Mouse (Mus musculus): ENCODE results near the gene Mybphl. TPM values are rescaled to one million over a fixed set of nuclear protein-coding genes. Genes with fewer than 3 reads are reported as not detected.
A peak's percentile ranks its signal among the peaks of the same experiment; 100 is the strongest.

Mybphl gene
- polyA plus RNA-seq, 1 experiment from 2014 or later = 5.6 TPM

DNA sequence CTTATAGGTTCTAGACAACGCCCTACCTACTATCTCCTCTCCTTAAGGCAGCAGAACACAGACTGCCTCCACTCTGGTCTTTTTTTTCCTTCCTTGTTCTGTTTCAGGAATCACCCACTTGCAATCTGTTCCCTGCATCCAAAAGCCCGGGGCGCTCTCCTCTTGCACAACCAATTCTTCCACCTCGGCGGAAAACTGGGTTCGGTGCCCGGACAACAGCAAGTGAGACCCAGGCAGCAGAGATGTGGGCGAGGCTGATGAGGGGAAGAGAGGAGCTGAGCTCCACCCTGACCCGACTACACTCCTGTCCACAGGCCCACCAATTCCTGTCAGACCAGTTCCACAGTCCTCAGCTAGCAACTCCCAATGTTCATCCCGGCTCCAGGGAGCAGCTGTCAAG lies 21.5 kb downstream of the Mybphl start:
- Histone ChIP-seq H3K4me3 (ENCODE audit: low read depth, low read length) (no peak overlapping the region), H3K27me3 (replicated peaks; ENCODE audit: insufficient read depth, low read length) (no peaks in the 10 kb centered on the region), H3K9me3 (ENCODE audit: low read length) (no peaks in the 10 kb centered on the region), H3K4me1 (ENCODE audit: insufficient read depth, low read depth, low read length) (peaks cover 4% of the 10 kb centered on the region; the same call in 1 of the 2 replicates), H3K36me3 (ENCODE audit: insufficient read depth, low read length) (no peaks in the 10 kb centered on the region), H3K27ac (ENCODE audit: low read length) (no peak overlapping the region), H3K4me2 (replicated peaks; ENCODE audit: low read depth, low read length) (no peak overlapping the region), H3K9ac (replicated peaks; ENCODE audit: low read depth) (no peak overlapping the region)
- 69% methylated on average over 10 of the region's 10 CpGs for WGBS
- TF ChIP-seq CTCF (IDR thresholded peaks at IDR 0.05) = no peak
- TF ChIP-seq EP300 (IDR thresholded peaks at IDR 0.05) = no peak
- DNase-seq (ENCODE audit: low spot score) (no peak), ATAC-seq (no peak)

DNA sequence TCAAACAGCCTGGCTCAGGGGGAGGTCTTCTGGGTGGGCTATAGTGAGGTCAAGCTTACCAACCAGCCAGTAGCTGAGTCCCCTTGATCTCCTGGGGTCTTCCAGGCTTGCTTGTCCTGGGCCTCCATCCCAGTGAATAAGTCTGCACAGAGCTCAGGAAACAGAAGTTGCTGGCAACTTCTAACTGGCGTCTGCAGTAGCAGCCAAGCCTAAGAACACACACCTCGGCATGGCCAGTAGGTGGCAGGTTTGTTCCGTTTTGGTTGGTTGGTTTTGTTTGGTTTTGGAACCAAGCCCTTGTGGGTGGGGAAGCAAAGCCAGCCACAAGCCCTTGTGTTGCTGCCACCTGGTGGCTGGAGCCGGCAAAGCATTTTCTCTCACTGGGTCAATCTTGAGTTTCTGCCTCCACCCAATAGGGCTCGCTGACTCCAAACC lies 24.4 kb downstream of the Mybphl start:
- no peaks in the 10 kb centered on the region for H3K36me3 ChIP-seq (ENCODE audit: insufficient read depth, low read length)
- ATAC-seq = peak; percentile 95
- H3K4me1 ChIP-seq (ENCODE audit: insufficient read depth, low read depth, low read length) = peaks cover 4% of the 10 kb centered on the region; the same call in 1 of the 2 replicates
- no peak overlapping the region for H3K27ac ChIP-seq (ENCODE audit: low read length)
- peak; percentile 96 for DNase-seq (ENCODE audit: low spot score)
- no peaks in the 10 kb centered on the region for H3K27me3 ChIP-seq (replicated peaks; ENCODE audit: insufficient read depth, low read length)
- under 1% methylated on average over 5 of the region's 5 CpGs for WGBS
- H3K9me3 ChIP-seq (ENCODE audit: low read length) = no peaks in the 10 kb centered on the region
- peak overlapping the region; percentile 23; the same call in 1 of the 2 replicates for H3K4me2 ChIP-seq (replicated peaks; ENCODE audit: low read depth, low read length)
- H3K9ac ChIP-seq (replicated peaks; ENCODE audit: low read depth) = no peak overlapping the region
- no peak overlapping the region for H3K4me3 ChIP-seq (ENCODE audit: low read depth, low read length)
- TF ChIP-seq CTCF (IDR thresholded peaks at IDR 0.05) (peak; percentile 99), EP300 (IDR thresholded peaks at IDR 0.05) (no peak)

DNA sequence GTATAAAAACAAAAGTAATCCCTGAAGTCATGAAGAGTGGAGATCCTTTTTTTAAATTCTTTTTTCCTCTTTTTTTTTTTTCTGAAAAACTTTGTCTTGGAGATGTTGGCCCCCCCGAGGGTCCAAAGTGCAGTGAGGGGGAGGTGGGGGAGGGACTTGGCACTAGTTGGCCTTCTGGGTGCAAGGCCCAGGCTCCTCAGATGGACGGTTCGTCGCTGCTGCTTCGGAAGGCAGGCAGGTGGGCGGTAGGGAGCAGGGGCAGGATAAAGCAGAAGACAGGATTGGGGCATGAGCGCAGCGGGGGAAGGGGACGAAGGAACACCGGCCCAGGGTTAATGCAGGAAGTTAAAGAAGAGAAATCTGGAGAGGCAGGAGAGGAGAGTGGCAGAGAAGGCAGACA lies 27.6 kb downstream of the Mybphl start:
- ATAC-seq (no peak), DNase-seq (ENCODE audit: low spot score) (no peak)
- WGBS = 20% methylated on average over 10 of the region's 10 CpGs
- no peaks in the 10 kb centered on the region for H3K36me3 ChIP-seq (ENCODE audit: insufficient read depth, low read length)
- no peak overlapping the region for H3K9ac ChIP-seq (replicated peaks; ENCODE audit: low read depth)
- H3K4me1 ChIP-seq (ENCODE audit: insufficient read depth, low read depth, low read length) = 0 out of 2 replicates have a peak, but pooled peaks cover 4% of the 10 kb centered on the region
- no peaks in the 10 kb centered on the region for H3K9me3 ChIP-seq (ENCODE audit: low read length)
- 0 out of 2 replicates have a peak overlapping the region, but pooled peaks have one; percentile 1 for H3K4me2 ChIP-seq (replicated peaks; ENCODE audit: low read depth, low read length)
- H3K27me3 ChIP-seq (replicated peaks; ENCODE audit: insufficient read depth, low read length) = no peaks in the 10 kb centered on the region
- no peak overlapping the region for H3K27ac ChIP-seq (ENCODE audit: low read length)
- TF ChIP-seq EP300 (IDR thresholded peaks at IDR 0.05) (no peak), CTCF (IDR thresholded peaks at IDR 0.05) (no peak)
- no peak overlapping the region for H3K4me3 ChIP-seq (ENCODE audit: low read depth, low read length)

DNA sequence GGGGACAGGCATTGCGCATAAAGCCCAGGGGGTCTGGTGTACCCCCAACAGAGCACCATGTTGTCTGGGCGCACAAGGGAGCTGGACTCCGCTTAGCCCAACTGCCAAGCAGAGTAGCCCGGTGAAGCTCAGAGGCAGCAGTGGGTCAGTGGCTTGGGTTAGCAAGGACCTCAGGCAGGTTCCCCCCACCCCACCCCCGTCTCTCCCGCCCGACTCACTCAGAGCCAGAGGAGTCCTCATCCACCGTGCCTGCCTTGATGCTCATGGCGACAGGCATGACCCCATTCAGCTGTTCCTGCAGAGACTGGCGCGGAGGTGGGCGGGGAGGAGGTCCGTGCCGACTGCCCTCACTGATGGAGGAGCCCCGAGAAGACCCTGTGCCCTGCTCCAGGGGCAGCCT lies 28.1 kb downstream of the Mybphl start:
- DNase-seq (ENCODE audit: low spot score) = no peak
- Histone ChIP-seq H3K4me3 (ENCODE audit: low read depth, low read length) (no peak overlapping the region), H3K9me3 (ENCODE audit: low read length) (no peaks in the 10 kb centered on the region), H3K4me2 (replicated peaks; ENCODE audit: low read depth, low read length) (0 out of 2 replicates have a peak overlapping the region, but pooled peaks have one; percentile 1), H3K4me1 (ENCODE audit: insufficient read depth, low read depth, low read length) (0 out of 2 replicates have a peak, but pooled peaks cover 4% of the 10 kb centered on the region), H3K27ac (ENCODE audit: low read length) (no peak overlapping the region), H3K36me3 (ENCODE audit: insufficient read depth, low read length) (no peaks in the 10 kb centered on the region), H3K9ac (replicated peaks; ENCODE audit: low read depth) (no peak overlapping the region), H3K27me3 (replicated peaks; ENCODE audit: insufficient read depth, low read length) (no peaks in the 10 kb centered on the region)
- WGBS = 59% methylated on average over 13 of the region's 15 CpGs
- TF ChIP-seq EP300 (IDR thresholded peaks at IDR 0.05) (no peak), CTCF (IDR thresholded peaks at IDR 0.05) (no peak)
- no peak for ATAC-seq

DNA sequence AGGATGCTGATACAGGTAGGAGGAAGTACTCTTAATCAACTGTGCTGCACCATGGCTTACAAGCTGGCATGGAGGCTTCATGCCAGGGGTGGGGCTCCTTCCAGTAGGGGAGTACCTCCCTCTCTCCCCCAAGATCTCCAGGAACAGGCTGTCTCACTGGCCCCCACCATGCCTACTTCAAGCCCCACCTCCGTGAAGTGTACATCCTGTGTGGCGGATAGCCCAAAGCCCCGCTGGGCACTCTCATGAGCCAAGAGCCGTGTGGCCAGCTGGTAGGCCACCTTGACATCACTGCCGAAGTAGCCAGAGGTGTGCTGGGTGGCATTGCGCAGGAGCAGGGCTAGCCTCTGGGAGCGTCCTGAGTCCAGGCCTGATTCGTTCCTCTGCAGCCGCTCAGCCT lies 33.6 kb downstream of the Mybphl start:
- peaks cover 3% of the 10 kb centered on the region; the same call in 1 of the 2 replicates for H3K4me1 ChIP-seq (ENCODE audit: insufficient read depth, low read depth, low read length)
- no peak overlapping the region for H3K9ac ChIP-seq (replicated peaks; ENCODE audit: low read depth)
- no peaks in the 10 kb centered on the region for H3K36me3 ChIP-seq (ENCODE audit: insufficient read depth, low read length)
- H3K9me3 ChIP-seq (ENCODE audit: low read length) = no peaks in the 10 kb centered on the region
- H3K4me3 ChIP-seq (ENCODE audit: low read depth, low read length) = no peak overlapping the region
- H3K27me3 ChIP-seq (replicated peaks; ENCODE audit: insufficient read depth, low read length) = no peaks in the 10 kb centered on the region
- TF ChIP-seq EP300 (IDR thresholded peaks at IDR 0.05) (no peak), CTCF (IDR thresholded peaks at IDR 0.05) (no peak)
- H3K27ac ChIP-seq (ENCODE audit: low read length) = no peak overlapping the region
- DNase-seq (ENCODE audit: low spot score) (no peak), ATAC-seq (no peak)
- no peak overlapping the region for H3K4me2 ChIP-seq (replicated peaks; ENCODE audit: low read depth, low read length)
- WGBS = 81% methylated on average over 9 of the region's 9 CpGs

DNA sequence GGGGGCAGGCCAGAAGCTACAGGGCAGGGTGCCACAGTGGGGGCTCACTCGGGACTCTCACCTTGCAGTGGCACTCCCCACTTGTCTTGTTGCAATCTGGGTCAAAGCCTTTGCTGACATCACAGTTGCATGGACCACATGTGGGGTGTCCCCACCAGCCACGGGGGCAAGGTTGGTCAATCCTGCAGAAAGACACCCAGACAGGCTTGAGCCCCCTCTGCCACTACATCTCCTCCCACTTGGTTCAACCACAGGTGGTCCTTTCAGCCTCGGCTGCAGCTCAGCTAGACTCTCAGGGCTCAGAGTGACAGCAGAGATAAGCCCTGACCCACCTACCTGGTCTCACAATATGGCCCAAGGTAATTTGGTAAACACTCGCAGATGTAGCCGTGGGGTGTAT lies 35.7 kb downstream of the Mybphl start:
- Histone ChIP-seq H3K36me3 (ENCODE audit: insufficient read depth, low read length) (no peaks in the 10 kb centered on the region), H3K4me1 (ENCODE audit: insufficient read depth, low read depth, low read length) (peaks cover 3% of the 10 kb centered on the region; the same call in 1 of the 2 replicates), H3K9ac (replicated peaks; ENCODE audit: low read depth) (no peak overlapping the region), H3K27me3 (replicated peaks; ENCODE audit: insufficient read depth, low read length) (no peaks in the 10 kb centered on the region), H3K27ac (ENCODE audit: low read length) (no peak overlapping the region), H3K9me3 (ENCODE audit: low read length) (no peaks in the 10 kb centered on the region), H3K4me2 (replicated peaks; ENCODE audit: low read depth, low read length) (no peak overlapping the region), H3K4me3 (ENCODE audit: low read depth, low read length) (no peak overlapping the region)
- WGBS = 77% methylated on average over 4 of the region's 5 CpGs
- no peak for ATAC-seq
- TF ChIP-seq CTCF (IDR thresholded peaks at IDR 0.05) (no peak), EP300 (IDR thresholded peaks at IDR 0.05) (no peak)
- DNase-seq (ENCODE audit: low spot score) = no peak

Data from lung, postnatal 0 days (tissue).